Mouse (Mus musculus) embryonic facial prominence, embryonic 14.5 days (tissue): ENCODE data around the gene Arsk. TPM values are rescaled to one million over a fixed set of nuclear protein-coding genes. Genes with fewer than 3 reads are reported as not detected.

Experiments used
- ATAC-seq: fragments of 200-750 bp; cut with Nextera tagmentation; 2 replicates; pipeline ENCODE4 v1.8.0; 2017; ENCODE audit warnings: low read depth, moderate number of reproducible peaks, moderate TSS enrichment
- DNase-seq: peaks from one replicate; pipeline ENCODE4 v3.0.0-alpha.2; 2015; ENCODE audit warnings: low spot score
- H3K27ac ChIP-seq: fragments of 300-500 bp; sonication (generic); replicated peaks from 2 replicates; pipeline ENCODE4 v1.5.1; 2014; ENCODE audit warnings: low read depth, mild to moderate bottlenecking, low read length, moderate library complexity
- H3K27me3 ChIP-seq: fragments of 300-500 bp; sonication (generic); replicated peaks from 2 replicates; pipeline ENCODE4 v1.6.1; 2014; ENCODE audit warnings: low read length; ENCODE audit not compliant: control insufficient read depth, insufficient read depth
- H3K36me3 ChIP-seq: fragments of 300-500 bp; sonication (generic); 2 replicates; pipeline ENCODE4 v1.6.1; 2014; ENCODE audit warnings: low read length, mixed read lengths; ENCODE audit not compliant: control insufficient read depth, insufficient read depth
- H3K4me1 ChIP-seq: fragments of 300-500 bp; sonication (generic); 2 replicates; pipeline ENCODE4 v1.6.1; 2014; ENCODE audit warnings: antibody characterized with exemption, low read length; ENCODE audit not compliant: control insufficient read depth, insufficient read depth
- H3K4me2 ChIP-seq: fragments of 300-500 bp; sonication (generic); 2 replicates; pipeline ENCODE4 v1.6.1; 2014; ENCODE audit warnings: low read depth, mild to moderate bottlenecking, low read length, moderate library complexity, mixed read lengths
- H3K4me3 ChIP-seq: fragments of 300-500 bp; sonication (generic); 2 replicates; pipeline ENCODE4 v1.5.1; 2014; ENCODE audit warnings: low read depth, mild to moderate bottlenecking, low read length
- H3K9ac ChIP-seq: fragments of 300-500 bp; sonication (generic); 2 replicates; pipeline ENCODE4 v1.6.1; 2014; ENCODE audit warnings: low read depth, mild to moderate bottlenecking, low read length, moderate library complexity, mixed read lengths
- H3K9me3 ChIP-seq: fragments of 300-500 bp; sonication (generic); 2 replicates; pipeline ENCODE4 v1.6.1; 2016; ENCODE audit warnings: low read length; ENCODE audit not compliant: control insufficient read depth
- WGBS: fragments of 180-500 bp; shearing (Covaris S2); extraction: QIAGEN DNeasy Blood & Tissue Kit; methylation state at CpG from one replicate; pipeline ENCODE4 v1.1.7; 2014; 5-methylcytosine and 5-hydroxymethylcytosine counted together
- polyA plus RNA-seq: library from polyadenylated mRNA; unstranded; fragments of >200 nt; fragmentation: Nextera tagmentation; extraction: Ambion mirVana; gene quantifications from 2 replicates; pipeline ENCODE4 v1.2.1, GENCODE M21; 2014

The Arsk gene
- 10.5 and 11.4 TPM in 2 replicates for polyA plus RNA-seq

DNA sequence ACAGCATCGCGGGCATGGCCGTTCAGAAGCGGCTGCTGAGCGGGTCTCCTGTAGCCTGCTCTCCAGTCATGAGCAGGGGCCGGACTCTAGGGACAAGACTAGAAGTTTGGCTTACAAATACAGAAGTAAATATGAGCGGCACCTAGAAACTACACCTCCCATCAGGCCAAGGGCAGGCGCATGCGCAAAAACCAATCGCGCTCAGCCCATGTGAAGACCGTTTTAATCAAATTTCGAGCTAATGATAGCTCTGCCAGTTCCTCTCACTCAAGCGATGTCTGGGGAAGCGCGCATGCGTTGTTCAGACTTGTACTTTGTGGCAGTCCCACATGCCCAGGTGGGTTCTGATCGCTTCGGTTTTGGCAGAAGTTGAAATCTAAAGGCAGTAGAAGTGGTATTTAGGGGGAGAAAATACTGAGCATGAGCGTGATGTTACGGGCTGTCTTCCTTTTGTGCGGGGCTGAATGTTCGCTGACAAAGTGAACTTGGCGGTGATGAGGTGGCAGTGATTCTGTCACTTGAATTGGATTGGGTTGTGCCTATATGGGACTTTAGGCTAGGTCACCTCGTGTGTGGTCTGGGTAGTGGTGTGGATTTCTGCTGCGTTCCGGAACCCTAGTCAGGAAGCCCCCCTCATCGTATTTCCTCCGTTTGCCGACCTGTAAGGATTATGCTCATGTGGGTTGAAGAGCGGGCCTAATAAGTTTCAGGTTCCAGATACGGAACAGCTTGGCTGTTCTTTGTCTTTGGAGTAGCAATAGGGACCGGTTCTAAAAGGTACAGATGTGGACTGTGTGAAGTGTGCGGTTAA lies at the start of gene Arsk, which contains the start of gene Ttc37:
Gene Arsk (minus strand): TSS at position 168 of the 811 bp plus-strand sequence.
Gene Ttc37 (plus strand): TSS at position 242 of the 811 bp plus-strand sequence.
- Histone ChIP-seq H3K4me3 (peak within 1 kb of the TSS; percentile 72), H3K4me2 (peak within 1 kb of the TSS; percentile 66), H3K27ac (peak within 1 kb of the TSS; percentile 84), H3K36me3 (peaks cover 12% of the 10 kb centered on the region; the same call in 1 of the 2 replicates), H3K4me1 (peaks cover 6% of the 10 kb centered on the region; the same call in 1 of the 2 replicates), H3K9ac (peak within 1 kb of the TSS; percentile 79), H3K9me3 (no peaks in the 10 kb centered on the region), H3K27me3 (no peaks in the 10 kb centered on the region)
- WGBS = under 1% methylated on average over 34 of the region's 34 CpGs
- peak; percentile 99 for DNase-seq
- peak; percentile 98 for ATAC-seq

DNA sequence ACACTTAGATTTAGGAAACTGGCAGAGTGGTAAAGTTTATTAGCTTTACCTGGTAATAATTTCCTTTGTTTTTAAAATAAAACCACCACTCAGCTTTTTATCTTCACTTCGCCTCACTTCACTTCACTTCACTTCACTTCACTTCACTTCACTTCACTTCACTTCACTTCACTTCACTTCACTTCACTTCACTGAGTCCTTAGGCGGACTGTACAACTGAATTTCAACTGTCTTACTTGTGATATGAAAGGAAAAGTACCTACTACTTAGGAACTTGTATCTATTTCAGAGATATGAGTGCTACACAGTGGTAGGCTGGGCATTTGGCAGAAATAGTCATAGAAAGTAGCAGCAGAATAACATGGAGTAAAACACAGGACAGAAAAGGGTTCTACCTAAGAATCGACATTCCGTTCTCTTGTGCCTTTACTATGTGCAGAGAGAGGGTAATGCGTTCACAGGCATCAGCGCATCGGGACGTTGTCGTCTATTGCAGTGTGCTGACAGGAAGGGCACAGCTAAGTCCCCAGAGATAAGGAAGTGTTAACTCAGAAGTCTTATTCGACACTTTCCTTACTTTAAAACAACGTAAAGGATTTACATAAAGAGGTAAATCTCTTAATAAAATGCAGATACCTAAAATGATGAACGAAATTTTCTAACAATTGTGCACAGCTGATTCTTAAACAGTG lies 42.8 kb upstream of the Arsk start:
- no peak overlapping the region for H3K9ac ChIP-seq
- H3K27ac ChIP-seq = no peak overlapping the region
- H3K4me1 ChIP-seq = no peaks in the 10 kb centered on the region
- peaks cover 60% of the 10 kb centered on the region for H3K36me3 ChIP-seq
- WGBS = 93% methylated on average over 12 of the region's 12 CpGs
- no peak overlapping the region for H3K4me2 ChIP-seq
- DNase-seq = no peak
- H3K27me3 ChIP-seq = no peaks in the 10 kb centered on the region
- no peaks in the 10 kb centered on the region for H3K9me3 ChIP-seq
- ATAC-seq = no peak
- H3K4me3 ChIP-seq = no peak overlapping the region

GRCm38 (mm10) chr13:76138862-76139261 lies 40.4 kb upstream of the Arsk start:
- Histone ChIP-seq H3K4me1 (no peaks in the 10 kb centered on the region), H3K36me3 (peaks cover 70% of the 10 kb centered on the region)

DNA sequence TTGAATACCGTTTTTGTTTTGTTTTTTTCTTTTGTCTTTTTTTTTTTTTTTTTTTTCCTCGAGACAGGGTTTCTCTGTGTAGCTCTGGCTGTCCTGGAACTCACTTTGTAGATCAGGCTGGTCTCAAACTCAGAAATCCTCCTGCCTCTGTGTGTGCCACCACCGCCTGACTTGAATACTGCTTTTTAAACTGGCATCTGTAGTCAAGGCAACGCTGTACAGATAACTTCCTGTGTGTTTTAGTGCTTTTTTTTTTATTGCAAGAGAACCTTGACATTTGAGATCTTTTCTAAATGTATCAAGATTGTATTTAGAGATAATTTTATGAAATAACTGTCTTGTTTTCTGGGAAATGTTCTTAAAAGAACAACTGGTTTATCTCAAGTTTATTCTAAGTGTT lies 34.0 kb upstream of the Arsk start:
- Histone ChIP-seq H3K4me1 (no peaks in the 10 kb centered on the region), H3K9ac (no peak overlapping the region)

More at GRCm38 (mm10) chr13:76138862-76139261, 40.4 kb upstream of the Arsk start:
- WGBS = 80% methylated on average over 3 of the region's 3 CpGs
- Histone ChIP-seq H3K27me3 (no peaks in the 10 kb centered on the region), H3K27ac (no peak overlapping the region), H3K4me2 (no peak overlapping the region), H3K9ac (no peak overlapping the region), H3K4me3 (no peak overlapping the region), H3K9me3 (no peaks in the 10 kb centered on the region)
- ATAC-seq (no peak), DNase-seq (no peak)

DNA sequence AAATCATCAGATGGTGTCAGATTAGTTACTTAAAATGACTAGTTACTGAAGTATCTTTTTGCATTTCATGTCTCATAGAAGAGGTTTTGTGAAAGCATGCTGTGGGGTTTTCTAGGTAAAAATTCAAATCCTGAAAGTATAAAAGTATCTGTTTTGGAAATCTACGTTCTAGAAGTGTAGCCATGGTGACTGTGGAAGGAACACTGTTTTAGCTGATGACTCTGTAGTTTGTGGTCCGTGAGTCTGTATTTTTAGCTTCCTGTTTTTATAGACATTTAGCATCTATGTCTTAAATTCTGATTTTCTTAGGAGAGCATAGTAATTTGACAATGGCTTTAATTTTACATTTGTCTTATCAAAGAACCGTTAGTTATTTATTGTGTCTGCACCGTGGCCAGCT lies 30.3 kb upstream of the Arsk start:
- no peaks in the 10 kb centered on the region for H3K9me3 ChIP-seq
- peaks cover 87% of the 10 kb centered on the region for H3K36me3 ChIP-seq
- H3K4me3 ChIP-seq = no peak overlapping the region
- H3K4me1 ChIP-seq = no peaks in the 10 kb centered on the region
- WGBS = 85% methylated on average over 4 of the region's 4 CpGs
- DNase-seq (no peak), ATAC-seq (no peak)
- no peaks in the 10 kb centered on the region for H3K27me3 ChIP-seq
- no peak overlapping the region for H3K4me2 ChIP-seq
- no peak overlapping the region for H3K27ac ChIP-seq
- no peak overlapping the region for H3K9ac ChIP-seq

More for the DNA sequence above, 34.0 kb upstream of the Arsk start:
- Histone ChIP-seq H3K9me3 (no peaks in the 10 kb centered on the region), H3K4me2 (no peak overlapping the region), H3K27me3 (no peaks in the 10 kb centered on the region), H3K4me3 (no peak overlapping the region), H3K36me3 (peaks cover 81% of the 10 kb centered on the region), H3K27ac (no peak overlapping the region)
- ATAC-seq = no peak
- no peak for DNase-seq
- 86% methylated on average over 4 of the region's 4 CpGs for WGBS

DNA sequence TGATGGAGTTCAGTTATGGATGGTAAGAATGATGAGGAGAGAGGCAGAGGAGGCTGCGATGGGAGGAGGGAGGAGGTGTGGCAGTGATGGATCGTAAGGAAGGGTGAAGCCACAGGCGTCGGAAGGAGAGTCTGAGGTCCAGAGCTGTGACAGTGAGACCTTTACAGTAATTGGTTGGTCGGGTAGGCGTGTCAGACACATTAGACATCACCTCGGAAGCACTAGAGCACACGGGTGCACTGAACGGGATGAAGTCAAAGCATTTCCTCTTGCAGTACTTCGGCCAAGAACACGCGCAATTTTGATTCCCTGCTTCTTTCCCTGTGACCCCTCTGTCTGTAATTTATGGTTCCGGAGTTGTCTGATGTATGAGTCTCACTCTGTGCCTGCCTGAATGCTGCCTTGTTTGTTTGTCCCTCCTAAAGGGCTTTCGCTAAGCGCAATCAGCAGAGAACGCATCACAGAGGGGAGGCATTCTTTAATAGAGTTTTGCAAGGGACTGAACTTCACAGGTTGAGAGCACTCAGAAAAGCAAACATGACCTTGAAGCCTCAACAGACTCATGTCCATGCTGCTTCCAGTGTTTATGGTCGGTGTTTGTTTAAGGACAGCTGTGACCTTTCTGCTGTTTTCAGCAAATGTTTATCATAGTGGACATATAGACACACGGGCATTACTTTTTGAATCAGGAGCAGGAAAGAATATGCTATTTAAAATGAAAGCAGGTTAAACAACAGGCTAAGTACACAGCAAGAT lies 10.8 kb upstream of the Arsk start:
- Histone ChIP-seq H3K4me2 (no peak overlapping the region), H3K27me3 (no peaks in the 10 kb centered on the region), H3K9me3 (no peaks in the 10 kb centered on the region), H3K36me3 (peaks cover 55% of the 10 kb centered on the region), H3K9ac (no peak overlapping the region), H3K27ac (no peak overlapping the region), H3K4me3 (no peak overlapping the region), H3K4me1 (no peaks in the 10 kb centered on the region)
- DNase-seq (no peak), ATAC-seq (no peak)
- 88% methylated on average over 18 of the region's 18 CpGs for WGBS

- H3K4me1 ChIP-seq = peaks cover 6% of the 10 kb centered on the region; the same call in 1 of the 2 replicates
- DNase-seq (no peak), ATAC-seq (no peak)
- H3K27ac ChIP-seq = no peak overlapping the region
- no peaks in the 10 kb centered on the region for H3K27me3 ChIP-seq
- H3K4me2 ChIP-seq = no peak overlapping the region
- peaks cover 14% of the 10 kb centered on the region; the same call in 1 of the 2 replicates for H3K36me3 ChIP-seq
- no peaks in the 10 kb centered on the region for H3K9me3 ChIP-seq
- H3K4me3 ChIP-seq = no peak overlapping the region
- H3K9ac ChIP-seq = no peak overlapping the region
- WGBS = 82% methylated on average over 2 of the region's 2 CpGs
Observed at GRCm38 (mm10) chr13:76101989-76102388, 3.5 kb upstream of the Arsk start.

DNA sequence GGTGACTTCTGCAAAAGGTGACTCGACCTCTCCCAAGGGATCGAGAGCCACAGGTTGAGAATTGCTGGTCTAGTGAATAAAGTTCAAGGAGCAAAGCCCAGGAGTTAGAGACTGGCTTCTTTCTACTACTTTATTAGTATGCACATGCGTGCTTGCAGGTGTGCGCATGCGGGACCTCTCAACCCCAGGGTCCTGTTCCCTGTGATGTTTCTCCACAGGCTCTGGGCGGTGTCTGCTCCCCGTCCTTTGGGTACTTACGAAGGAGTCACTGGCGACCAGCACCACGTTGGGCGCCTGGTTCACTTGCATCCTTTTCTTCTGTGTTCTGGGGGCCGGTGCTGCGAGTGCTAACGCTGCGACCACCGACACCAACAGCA lies 356 bp downstream of the Arsk start:
- Histone ChIP-seq H3K36me3 (peaks cover 11% of the 10 kb centered on the region; the same call in 1 of the 2 replicates), H3K9ac (peak overlapping the region; percentile 79), H3K9me3 (no peaks in the 10 kb centered on the region), H3K27ac (peak overlapping the region; percentile 84), H3K27me3 (no peaks in the 10 kb centered on the region), H3K4me1 (peaks cover 6% of the 10 kb centered on the region; the same call in 1 of the 2 replicates), H3K4me2 (peak overlapping the region; percentile 61), H3K4me3 (peak overlapping the region; percentile 72)
- 3% methylated on average over 16 of the region's 16 CpGs for WGBS
- DNase-seq (peak; percentile 65), ATAC-seq (peak; percentile 84)
